Mouse (Mus musculus): Measurements from ENCODE around the gene Wdr18. TPM values are rescaled to one million over a fixed set of nuclear protein-coding genes. Genes with fewer than 3 reads are reported as not detected.

Gene Wdr18
- polyA plus RNA-seq, 1 experiment from 2014 or later: 94.8 TPM

DNA sequence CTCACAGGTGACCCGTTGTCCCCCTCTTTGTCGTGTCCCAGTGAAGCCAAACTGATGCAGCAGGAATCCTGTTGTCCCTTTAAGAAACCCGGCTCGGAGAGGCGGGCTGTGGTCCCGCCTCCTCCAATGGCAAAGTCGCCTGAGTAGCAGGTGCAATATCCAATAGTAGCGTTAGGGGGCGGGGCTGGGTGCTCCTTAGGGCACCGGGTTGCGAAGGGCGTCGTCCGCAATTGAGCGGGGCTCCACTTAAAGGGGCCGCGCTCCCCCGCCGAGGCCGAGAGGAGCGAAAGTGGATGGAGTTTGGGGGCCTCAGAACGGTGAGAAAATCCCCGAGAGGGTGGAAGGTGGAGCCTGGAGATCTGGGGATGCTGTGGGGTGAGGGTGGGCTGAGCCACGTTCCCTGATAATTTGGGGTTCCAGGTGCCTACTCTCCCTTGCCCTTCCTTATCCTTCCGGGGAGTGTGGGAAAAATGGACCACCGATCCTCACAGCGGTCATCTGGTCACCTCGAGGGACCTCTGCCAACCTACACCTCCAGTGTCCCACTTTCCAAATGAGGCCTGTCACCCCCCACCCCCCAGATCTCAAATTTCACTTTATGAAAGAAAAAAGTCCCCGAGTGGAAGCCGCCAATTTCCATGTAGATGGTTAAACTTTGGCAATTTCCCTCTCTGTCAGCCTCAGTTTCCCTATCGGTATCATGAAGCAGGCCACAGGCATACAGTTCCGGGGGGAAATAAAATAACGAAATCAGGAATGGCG, 36.5 kb downstream of the Wdr18 start, which contains the start of gene Abca7:
Gene Abca7 (plus strand): TSS at position 223 of the 762 bp plus-strand sequence.
- Histone ChIP-seq H3K4me3 (replicated peaks) (peak within 1 kb of the TSS; percentile 55), H3K27ac (peak within 1 kb of the TSS; percentile 56), H3K9me3 (no peaks in the 10 kb centered on the region), H3K4me1 (replicated peaks) (peaks cover 22% of the 10 kb centered on the region), H3K27me3 (replicated peaks) (0 out of 2 replicates have a peak, but pooled peaks cover 2% of the 10 kb centered on the region), H3K9ac (peak within 1 kb of the TSS; percentile 57), H3K4me2 (replicated peaks) (peak within 1 kb of the TSS; percentile 91), H3K36me3 (peaks cover 32% of the 10 kb centered on the region)
- WGBS: under 1% methylated on average over 34 of the region's 34 CpGs
- ATAC-seq: peak; percentile 92

- Histone ChIP-seq H3K4me2 (replicated peaks) (peak overlapping the region; percentile 91), H3K27me3 (replicated peaks) (0 out of 2 replicates have a peak, but pooled peaks cover 2% of the 10 kb centered on the region), H3K4me3 (replicated peaks) (peak overlapping the region; percentile 55), H3K36me3 (peaks cover 25% of the 10 kb centered on the region), H3K27ac (peak overlapping the region; percentile 56), H3K9me3 (no peaks in the 10 kb centered on the region), H3K4me1 (replicated peaks) (peaks cover 22% of the 10 kb centered on the region), H3K9ac (peak overlapping the region; percentile 57)
- under 1% methylated on average over 35 of the region's 35 CpGs for WGBS
- ATAC-seq: peak; percentile 60
Measured at GRCm38 (mm10) chr10:79997034-79997760, 37.2 kb downstream of the Wdr18 start.

GRCm38 (mm10) chr10:79997819-79998218, 37.9 kb downstream of the Wdr18 start:
- peak overlapping the region; percentile 91 for H3K4me2 ChIP-seq (replicated peaks)
- WGBS: 13% methylated on average over 15 of the region's 15 CpGs
- peak overlapping the region; percentile 19; the same call in 1 of the 2 replicates for H3K27ac ChIP-seq
- no peaks in the 10 kb centered on the region for H3K9me3 ChIP-seq
- H3K9ac ChIP-seq: peak overlapping the region; percentile 36
- 0 out of 2 replicates have a peak, but pooled peaks cover 2% of the 10 kb centered on the region for H3K27me3 ChIP-seq (replicated peaks)
- H3K36me3 ChIP-seq: peaks cover 20% of the 10 kb centered on the region
- peak; percentile 26; the same call in 1 of the 2 replicates for ATAC-seq
- peaks cover 22% of the 10 kb centered on the region for H3K4me1 ChIP-seq (replicated peaks)
- H3K4me3 ChIP-seq (replicated peaks): peak overlapping the region; percentile 55

DNA sequence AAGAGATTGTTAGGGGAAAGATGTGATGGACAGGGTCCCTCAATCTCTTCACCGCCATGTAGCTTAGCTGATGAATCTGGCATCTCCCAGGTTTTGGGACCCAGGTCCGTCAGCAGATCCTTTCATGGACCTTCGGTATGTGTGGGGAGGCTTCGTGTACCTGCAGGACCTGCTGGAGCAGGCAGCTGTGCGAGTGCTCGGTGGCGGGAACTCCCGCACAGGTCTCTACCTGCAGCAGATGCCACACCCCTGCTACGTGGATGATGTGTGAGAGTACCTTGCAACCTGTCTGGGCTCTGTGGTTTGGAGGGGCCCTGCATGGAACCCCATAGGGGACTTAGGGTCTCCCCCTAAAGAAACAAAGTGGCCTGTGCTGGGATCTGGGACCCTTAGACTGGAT, 42.0 kb downstream of the Wdr18 start:
- 75% methylated on average over 9 of the region's 9 CpGs for WGBS
- Histone ChIP-seq H3K4me2 (replicated peaks) (no peak overlapping the region), H3K36me3 (no peaks in the 10 kb centered on the region), H3K27me3 (replicated peaks) (peaks cover 2% of the 10 kb centered on the region; the same call in 1 of the 2 replicates), H3K27ac (no peak overlapping the region), H3K4me1 (replicated peaks) (peaks cover 26% of the 10 kb centered on the region), H3K9me3 (no peaks in the 10 kb centered on the region), H3K4me3 (replicated peaks) (no peak overlapping the region), H3K9ac (no peak overlapping the region)
- no peak for ATAC-seq

GRCm38 (mm10) chr10:80002829-80003228, 42.9 kb downstream of the Wdr18 start:
- WGBS: 41% methylated on average over 21 of the region's 21 CpGs
- no peak overlapping the region for H3K4me3 ChIP-seq (replicated peaks)
- H3K4me1 ChIP-seq (replicated peaks): peaks cover 17% of the 10 kb centered on the region
- no peak overlapping the region for H3K27ac ChIP-seq
- H3K36me3 ChIP-seq: no peaks in the 10 kb centered on the region
- no peaks in the 10 kb centered on the region for H3K9me3 ChIP-seq
- 0 out of 2 replicates have a peak overlapping the region, but pooled peaks have one; percentile 9 for H3K4me2 ChIP-seq (replicated peaks)
- H3K27me3 ChIP-seq (replicated peaks): peaks cover 2% of the 10 kb centered on the region; the same call in 1 of the 2 replicates
- H3K9ac ChIP-seq: no peak overlapping the region
- no peak for ATAC-seq

DNA sequence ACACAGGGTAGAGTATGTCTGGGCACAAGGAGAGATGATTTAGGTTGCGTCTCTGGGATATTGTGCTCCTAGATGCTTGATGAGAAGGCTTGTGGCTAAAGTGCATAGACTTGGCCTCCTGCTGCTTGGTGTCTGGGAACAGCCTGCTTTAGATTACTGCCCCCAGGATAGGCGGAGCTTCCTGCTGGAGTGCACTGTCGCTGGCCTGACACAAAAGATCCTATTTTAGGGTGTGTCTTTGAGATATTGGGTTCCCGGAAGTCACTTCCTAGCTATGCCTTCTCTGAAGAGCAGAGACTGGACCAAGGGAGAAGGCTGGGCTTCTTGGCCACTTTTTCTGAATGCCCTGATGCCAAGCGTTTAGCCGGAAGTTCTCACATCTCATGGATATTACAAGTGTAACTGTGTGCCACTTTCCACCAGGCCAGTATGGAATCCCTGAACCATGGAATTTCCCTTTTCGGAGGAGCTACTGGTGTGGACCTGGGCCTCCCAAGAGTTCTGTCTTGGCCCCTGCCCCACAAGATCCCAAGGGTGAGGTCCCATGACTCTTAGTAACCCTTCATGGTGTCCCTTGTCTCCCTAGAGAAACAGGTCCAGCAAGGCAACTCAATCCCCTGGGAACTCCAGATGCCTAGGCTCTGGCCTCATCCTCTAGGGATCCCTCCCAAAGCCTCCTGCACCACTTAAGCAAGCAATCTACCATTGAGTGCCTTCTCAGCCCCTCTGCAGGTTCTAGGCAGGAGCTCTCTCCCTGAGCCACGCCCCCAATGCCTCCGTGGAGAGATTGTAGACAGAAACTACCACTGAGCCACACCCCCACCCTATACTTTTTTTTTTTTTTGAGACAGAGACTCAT, 43.7 kb downstream of the Wdr18 start:
- no peak overlapping the region for H3K9ac ChIP-seq
- H3K36me3 ChIP-seq: no peaks in the 10 kb centered on the region
- H3K4me1 ChIP-seq (replicated peaks): peaks cover 12% of the 10 kb centered on the region
- H3K27ac ChIP-seq: no peak overlapping the region
- peak; percentile 58 for ATAC-seq
- H3K9me3 ChIP-seq: no peaks in the 10 kb centered on the region
- no peak overlapping the region for H3K4me3 ChIP-seq (replicated peaks)
- no peaks in the 10 kb centered on the region; the same call in 1 of the 2 replicates for H3K27me3 ChIP-seq (replicated peaks)
- H3K4me2 ChIP-seq (replicated peaks): 0 out of 2 replicates have a peak overlapping the region, but pooled peaks have one; percentile 9
- 55% methylated on average over 9 of the region's 9 CpGs for WGBS

- ATAC-seq: no peak; the same call in 1 of the 2 replicates
- peaks cover 12% of the 10 kb centered on the region for H3K4me1 ChIP-seq (replicated peaks)
- H3K4me3 ChIP-seq (replicated peaks): no peak overlapping the region
- no peaks in the 10 kb centered on the region for H3K36me3 ChIP-seq
- H3K27ac ChIP-seq: no peak overlapping the region
- 85% methylated on average over 8 of the region's 8 CpGs for WGBS
- no peak overlapping the region for H3K4me2 ChIP-seq (replicated peaks)
- H3K9me3 ChIP-seq: no peaks in the 10 kb centered on the region
- no peak overlapping the region for H3K9ac ChIP-seq
- no peaks in the 10 kb centered on the region; the same call in 1 of the 2 replicates for H3K27me3 ChIP-seq (replicated peaks)
Measured at GRCm38 (mm10) chr10:80004233-80004705, 44.3 kb downstream of the Wdr18 start.

GRCm38 (mm10) chr10:80011740-80012139, 51.8 kb downstream of the Wdr18 start:
- Histone ChIP-seq H3K4me3 (replicated peaks) (no peak overlapping the region), H3K36me3 (peaks cover 13% of the 10 kb centered on the region), H3K27me3 (replicated peaks) (peaks cover 28% of the 10 kb centered on the region), H3K4me2 (replicated peaks) (no peak overlapping the region), H3K4me1 (replicated peaks) (peaks cover 4% of the 10 kb centered on the region; the same call in 1 of the 2 replicates), H3K9ac (no peak overlapping the region), H3K9me3 (no peaks in the 10 kb centered on the region), H3K27ac (no peak overlapping the region)
- WGBS: 85% methylated on average over 6 of the region's 6 CpGs
- no peak for ATAC-seq

DNA sequence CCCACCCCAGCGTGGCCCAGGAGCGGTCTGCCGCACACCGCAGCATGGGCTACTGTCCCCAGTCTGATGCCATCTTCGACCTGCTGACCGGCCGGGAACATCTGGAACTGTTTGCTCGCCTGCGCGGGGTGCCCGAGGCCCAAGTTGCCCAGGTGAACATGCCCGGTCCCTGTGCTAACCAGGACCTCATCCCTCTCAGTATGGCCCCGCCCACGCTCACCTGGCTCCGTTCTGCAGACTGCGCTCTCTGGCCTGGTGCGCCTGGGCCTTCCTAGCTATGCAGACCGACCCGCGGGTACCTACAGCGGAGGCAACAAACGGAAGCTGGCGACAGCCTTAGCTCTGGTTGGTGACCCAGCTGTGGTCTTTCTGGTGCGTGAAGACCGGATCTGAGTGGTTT, 53.7 kb downstream of the Wdr18 start:
- Histone ChIP-seq H3K27me3 (replicated peaks) (peaks cover 28% of the 10 kb centered on the region), H3K9ac (no peak overlapping the region), H3K4me3 (replicated peaks) (no peak overlapping the region), H3K4me1 (replicated peaks) (peaks cover 6% of the 10 kb centered on the region), H3K27ac (no peak overlapping the region), H3K4me2 (replicated peaks) (no peak overlapping the region), H3K9me3 (no peaks in the 10 kb centered on the region), H3K36me3 (peaks cover 13% of the 10 kb centered on the region)
- WGBS: 47% methylated on average over 25 of the region's 25 CpGs
- no peak for ATAC-seq

GRCm38 (mm10) chr10:80014484-80015290, 54.7 kb downstream of the Wdr18 start:
- peaks cover 11% of the 10 kb centered on the region for H3K36me3 ChIP-seq
- peaks cover 28% of the 10 kb centered on the region for H3K27me3 ChIP-seq (replicated peaks)
- peak overlapping the region; percentile 28; the same call in 1 of the 2 replicates for H3K9ac ChIP-seq
- peaks cover 17% of the 10 kb centered on the region for H3K4me1 ChIP-seq (replicated peaks)
- no peaks in the 10 kb centered on the region for H3K9me3 ChIP-seq
- WGBS: 29% methylated on average over 28 of the region's 28 CpGs
- H3K27ac ChIP-seq: no peak overlapping the region
- H3K4me2 ChIP-seq (replicated peaks): peak overlapping the region; percentile 6; the same call in 1 of the 2 replicates
- H3K4me3 ChIP-seq (replicated peaks): no peak overlapping the region
- ATAC-seq: peak; percentile 52

DNA sequence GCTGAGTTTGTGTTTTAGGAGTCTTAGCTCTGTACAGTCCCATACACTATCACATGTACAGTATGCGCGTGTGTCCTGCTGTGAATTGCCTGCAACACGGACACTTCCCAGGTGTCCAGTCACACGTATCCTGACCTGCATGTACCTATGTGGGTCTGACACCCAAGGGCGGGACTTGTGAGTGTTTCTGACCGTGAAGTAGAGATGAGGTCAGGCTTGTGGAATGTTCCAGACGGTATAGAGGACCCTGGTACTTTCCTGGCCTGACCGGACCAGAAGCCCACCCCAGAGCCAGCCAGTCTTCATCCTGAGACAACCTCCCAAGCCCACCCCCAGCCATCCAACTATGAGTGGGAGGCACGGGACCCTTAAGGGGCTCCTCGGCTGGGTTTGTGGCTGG, 55.6 kb downstream of the Wdr18 start:
- no peak overlapping the region for H3K4me2 ChIP-seq (replicated peaks)
- WGBS: 80% methylated on average over 10 of the region's 10 CpGs
- peaks cover 28% of the 10 kb centered on the region for H3K27me3 ChIP-seq (replicated peaks)
- no peaks in the 10 kb centered on the region for H3K9me3 ChIP-seq
- H3K4me1 ChIP-seq (replicated peaks): peaks cover 18% of the 10 kb centered on the region
- H3K4me3 ChIP-seq (replicated peaks): no peak overlapping the region
- H3K27ac ChIP-seq: no peak overlapping the region
- 0 out of 2 replicates have a peak, but pooled peaks cover 4% of the 10 kb centered on the region for H3K36me3 ChIP-seq
- H3K9ac ChIP-seq: no peak overlapping the region
- ATAC-seq: no peak

All from intestine, embryonic 15.5 days (tissue).